9 mouse cellular contexts compared by ENCODE assay signal in the genomic region with DNA sequence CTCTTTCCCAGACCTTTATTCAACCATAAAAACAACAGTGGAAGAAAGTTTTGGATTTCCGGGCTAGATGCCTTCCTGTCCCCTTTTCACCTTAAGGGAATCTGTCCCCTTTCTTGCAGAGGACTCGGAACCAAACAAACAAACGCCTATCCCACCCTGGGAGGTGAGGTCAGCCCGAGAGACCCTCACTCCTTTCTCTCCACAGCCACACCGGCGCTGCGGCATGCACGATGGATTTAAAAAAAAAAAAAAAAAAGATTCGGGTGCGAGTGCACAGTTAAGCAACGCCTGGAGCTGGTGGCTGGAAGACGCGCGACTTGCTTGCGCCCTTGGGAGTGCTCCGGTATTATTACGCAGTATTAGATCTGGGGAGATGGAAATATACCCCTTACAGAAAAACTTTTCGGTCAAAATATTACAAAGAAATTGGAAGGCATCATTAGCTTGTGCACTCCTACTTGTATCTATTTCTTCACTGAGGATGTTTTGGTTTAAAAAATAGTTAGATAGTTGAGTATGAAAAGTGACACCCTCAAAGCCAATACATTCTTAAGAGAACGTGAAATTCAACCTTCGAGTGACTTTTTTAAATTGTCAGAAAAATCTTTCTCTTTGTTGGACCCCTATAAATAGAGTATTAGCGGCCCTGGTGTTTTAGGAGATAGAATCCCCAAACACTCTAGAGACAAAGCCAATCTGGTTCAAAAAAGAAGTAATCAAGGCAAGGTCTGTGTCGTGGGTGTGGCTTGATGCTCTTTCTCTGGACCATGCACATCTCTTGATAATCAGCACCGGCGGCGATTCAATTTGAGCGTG. TPM values are rescaled to one million over a fixed set of nuclear protein-coding genes. Genes with fewer than 3 reads are reported as not detected.
DNase-seq lines count a peak whose midpoint lies in the region; ATAC-seq and TF ChIP-seq lines count a peak whose summit lies in the region.
"Had no signal": no experiment of that assay in that cellular context is flagged by ENCODE, and none has a peak within 500 bp of the region (broad histone marks: within the 10 kb centered on the region; RNA-seq: fewer than 3 reads in every experiment).

No protein-coding gene starts in this region.

- 3% methylated on average over 26 of the region's 26 CpGs for WGBS in hindbrain, postnatal 0 days
- WGBS in stomach, embryonic 15.5 days: 4% methylated on average over 25 of the region's 26 CpGs
- 3% methylated on average over 26 of the region's 26 CpGs for WGBS in liver, embryonic 12.5 days (ENCODE audit: insufficient replicate concordance)

- no peak overlapping the region for H3K27ac ChIP-seq in gastrocnemius, adult 2 months
- H3K27ac ChIP-seq in hindbrain, postnatal 0 days: no peak overlapping the region
- no peak overlapping the region for H3K27ac ChIP-seq in stomach, embryonic 15.5 days
- no peak overlapping the region for H3K27ac ChIP-seq in liver, embryonic 12.5 days

- no peaks in the 10 kb centered on the region for H3K36me3 ChIP-seq in megakaryocyte, embryonic 14.5 days (replicated peaks; ENCODE audit: low read length)
- H3K36me3 ChIP-seq in hindbrain, postnatal 0 days (ENCODE audit: insufficient read depth, low read length): no peaks in the 10 kb centered on the region
- H3K36me3 ChIP-seq in stomach, embryonic 15.5 days: no peaks in the 10 kb centered on the region
- H3K36me3 ChIP-seq in liver, embryonic 12.5 days: no peaks in the 10 kb centered on the region

- H3K9ac ChIP-seq in hindbrain, postnatal 0 days (replicated peaks; ENCODE audit: low read length): no peak overlapping the region
- H3K9ac ChIP-seq in stomach, embryonic 15.5 days: no peak overlapping the region
- H3K9ac ChIP-seq in liver, embryonic 12.5 days: no peak overlapping the region

- no peak for DNase-seq in gastrocnemius, adult 2 months
- DNase-seq in gastrocnemius, postnatal 36 days: no peak
- no peak for DNase-seq in hindbrain, postnatal 0 days (ENCODE audit: low spot score)
- no peak for DNase-seq in cerebellum, postnatal 14 days
- DNase-seq: thymus, adult 2 months had no signal

- peak overlapping the region; percentile 67 for H3K4me2 ChIP-seq in hindbrain, postnatal 0 days (ENCODE audit: low read depth, low read length)
- peak overlapping the region; percentile 79 for H3K4me2 ChIP-seq in stomach, embryonic 15.5 days
- H3K4me2 ChIP-seq in liver, embryonic 12.5 days: no peak overlapping the region

- intact Hi-C loops in gastrocnemius, adult 2 months (cut with DNase I): no loop called here
- intact Hi-C loops in gastrocnemius, postnatal 36 days (cut with DNase I): no loop called here

- peaks cover 78% of the 10 kb centered on the region for H3K27me3 ChIP-seq in megakaryocyte, embryonic 14.5 days (replicated peaks)
- peaks cover 87% of the 10 kb centered on the region for H3K27me3 ChIP-seq in hindbrain, postnatal 0 days (ENCODE audit: insufficient read depth, low read length)
- H3K27me3 ChIP-seq in stomach, embryonic 15.5 days (replicated peaks): peaks cover 60% of the 10 kb centered on the region
- peaks cover 88% of the 10 kb centered on the region for H3K27me3 ChIP-seq in liver, embryonic 12.5 days (replicated peaks)

- peaks cover 31% of the 10 kb centered on the region for H3K4me1 ChIP-seq in megakaryocyte, embryonic 14.5 days
- H3K4me1 ChIP-seq in hindbrain, postnatal 0 days (ENCODE audit: insufficient read depth, low read length): peaks cover 7% of the 10 kb centered on the region; the same call in 1 of the 2 replicates
- H3K4me1 ChIP-seq in stomach, embryonic 15.5 days: peaks cover 13% of the 10 kb centered on the region
- peaks cover 9% of the 10 kb centered on the region; the same call in 1 of the 2 replicates for H3K4me1 ChIP-seq in liver, embryonic 12.5 days

- ATAC-seq in megakaryocyte, adult 5-6 weeks (ENCODE audit: poor library complexity, severe bottlenecking): no peak
- no peak for ATAC-seq in hindbrain, postnatal 0 days
- ATAC-seq in stomach, embryonic 15.5 days (ENCODE audit: insufficient read depth, low FRiP score, low read depth): no peak
- ATAC-seq in liver, embryonic 12.5 days: no peak

- TF ChIP-seq CTCF in gastrocnemius, adult 2 months (IDR thresholded peaks at IDR 0.05): no peak
- TF ChIP-seq CTCF in hindbrain, postnatal 0 days (IDR thresholded peaks at IDR 0.05; ENCODE audit: low read depth): no peak

- 0 out of 2 replicates have a peak, but pooled peaks cover 10% of the 10 kb centered on the region for H3K9me3 ChIP-seq in megakaryocyte, embryonic 14.5 days
- H3K9me3 ChIP-seq in hindbrain, postnatal 0 days (ENCODE audit: low read length): no peaks in the 10 kb centered on the region
- H3K9me3 ChIP-seq in stomach, embryonic 15.5 days: no peaks in the 10 kb centered on the region
- no peaks in the 10 kb centered on the region for H3K9me3 ChIP-seq in liver, embryonic 12.5 days (replicated peaks)

- peak overlapping the region; percentile 34 for H3K4me3 ChIP-seq in gastrocnemius, adult 2 months
- H3K4me3 ChIP-seq in megakaryocyte, embryonic 14.5 days (replicated peaks): peak overlapping the region; percentile 86
- H3K4me3 ChIP-seq in hindbrain, postnatal 0 days (ENCODE audit: low read length): peak overlapping the region; percentile 18
- H3K4me3 ChIP-seq in stomach, embryonic 15.5 days (replicated peaks): peak overlapping the region; percentile 39; the same call in 1 of the 2 replicates
- no peak overlapping the region for H3K4me3 ChIP-seq in liver, embryonic 12.5 days

RNA-seq across cellular contexts. Expression of gene Nr4a2, which starts 19.8 kb away (rescaled TPM):
- 1 to 10 TPM in 1 of 2 experiments, under 1 TPM in 1; 0.94 to 3.4 TPM for total RNA-seq in gastrocnemius, adult 2 months (2021)
- total RNA-seq in gastrocnemius, postnatal 36 days (2021): 1 to 10 TPM; 1.1 to 1.5 TPM
- polyA plus RNA-seq in megakaryocyte, embryonic 14.5 days (2012; ENCODE audit: insufficient read depth, low replicate concordance): 0.66 and 0.82 TPM in 2 replicates
- 1.9 and 6.6 TPM in 2 replicates for total RNA-seq in megakaryocyte, adult 5-6 weeks (2015)
- 1.7 and 1.8 TPM in 2 replicates for total RNA-seq in megakaryocyte, adult 5-6 weeks (2017)
- 8.5 and 8.7 TPM in 2 replicates for total RNA-seq in hindbrain, postnatal 0 days (2014; rRNA removed)
- polyA plus RNA-seq in hindbrain, postnatal 0 days (2015; fragmentation: Nextera tagmentation; extraction: Ambion mirVana): 8.6 and 11.2 TPM in 2 replicates
- 7.0 and 7.3 TPM in 2 replicates for polyA plus RNA-seq in stomach, embryonic 15.5 days (2015; fragmentation: Nextera tagmentation; extraction: Ambion mirVana)
- 0.90 and 0.99 TPM in 2 replicates for polyA plus RNA-seq in liver, embryonic 12.5 days (2016; fragmentation: Nextera tagmentation; extraction: Ambion mirVana)
